Mouse (Mus musculus) CH12.LX (cell line): ENCODE data around the gene Angel2. TPM values are rescaled to one million over a fixed set of nuclear protein-coding genes. Genes with fewer than 3 reads are reported as not detected.

ENCODE experiments used
- DNase-seq: peaks from one replicate; pipeline ENCODE4 v3.0.0-alpha.2; 2013; ENCODE audit errors: extremely low read depth
- H3K27ac ChIP-seq: 2 replicates; pipeline ENCODE4 v1.5.1; 2012; ENCODE audit warnings: low read depth, mild to moderate bottlenecking, control low read depth, moderate library complexity; ENCODE audit not compliant: insufficient read depth
- H3K27me3 ChIP-seq: replicated peaks from 2 replicates; pipeline ENCODE3; 2012; ENCODE audit warnings: inconsistent platforms
- H3K36me3 ChIP-seq, 2 experiments: replicated peaks in 1 of 2; 2 replicates each; pipeline versions ENCODE3 to v1.6.1; 2012; ENCODE audit warnings: inconsistent platforms in 1 of 2, low read length in 1 of 2, mild to moderate bottlenecking in 1 of 2, mixed read lengths in 1 of 2, moderate library complexity in 1 of 2; ENCODE audit not compliant: control insufficient read depth in 1 of 2, insufficient read depth in 1 of 2
- H3K4me1 ChIP-seq, 2 experiments: 2 replicates each; pipeline ENCODE4 v1.6.1; 2012; ENCODE audit warnings: inconsistent platforms in 1 of 2, moderate library complexity in 1 of 2; ENCODE audit not compliant: insufficient read depth in 2 of 2, control insufficient read depth in 1 of 2
- H3K4me2 ChIP-seq: 2 replicates; pipeline ENCODE4 v1.6.1; 2012; ENCODE audit warnings: low read depth, mild to moderate bottlenecking, control low read depth; ENCODE audit not compliant: poor library complexity, insufficient read depth, severe bottlenecking
- H3K4me3 ChIP-seq, 3 experiments: fragments of 150-350 bp in 1 of 3; sonication (generic) in 1 of 3; replicated peaks in 1 of 3; 2 replicates each; pipeline versions ENCODE3 to v1.5.1; 2011 to 2012; ENCODE audit warnings: low read depth in 2 of 3, low read length in 2 of 3, mild to moderate bottlenecking in 2 of 3, moderate library complexity in 2 of 3, control low read depth in 1 of 3, improper control_type of control experiment in 1 of 3, inconsistent platforms in 1 of 3, mixed read lengths in 1 of 3; ENCODE audit not compliant: poor library complexity in 1 of 3
- H3K79me2 ChIP-seq: replicated peaks from 2 replicates; pipeline ENCODE4 v1.6.1; 2012; ENCODE audit warnings: mild to moderate bottlenecking, moderate library complexity; ENCODE audit not compliant: control insufficient read depth, poor library complexity, insufficient read depth, severe bottlenecking; ENCODE audit errors: extremely low read depth
- H3K9ac ChIP-seq: 2 replicates; pipeline ENCODE4 v1.6.1; 2012; ENCODE audit warnings: low read depth, mild to moderate bottlenecking, control low read depth, moderate library complexity; ENCODE audit not compliant: insufficient read depth
- H3K9me3 ChIP-seq: replicated peaks from 2 replicates; pipeline ENCODE3; 2012; ENCODE audit warnings: low read length, inconsistent platforms, mixed read lengths
- CHD1 ChIP-seq: IDR thresholded peaks from 2 replicates; pipeline ENCODE4 v1.6.1; 2012; ENCODE audit warnings: low read depth, low read length, improper control_type of control experiment, inconsistent platforms
- CHD2 ChIP-seq: IDR thresholded peaks from 2 replicates; pipeline ENCODE4 v1.6.1; 2011; ENCODE audit warnings: low read length, improper control_type of control experiment
- CTCF ChIP-seq, 2 experiments: IDR thresholded peaks in 1 of 2; conservative IDR thresholded peaks in 1 of 2; 2 replicates each; pipeline ENCODE4 v1.5.1; 2011 to 2012; ENCODE audit warnings: low read depth in 2 of 2, low read length in 2 of 2, improper control_type of control experiment in 1 of 2, inconsistent platforms in 1 of 2, mild to moderate bottlenecking in 1 of 2, moderate library complexity in 1 of 2
- HCFC1 ChIP-seq: IDR thresholded peaks from 2 replicates; pipeline ENCODE4 v1.6.1; 2012; ENCODE audit warnings: low read depth, mild to moderate bottlenecking, inconsistent platforms, low read length, improper control_type of control experiment
- IRF4 ChIP-seq: IDR thresholded peaks from 2 replicates; pipeline ENCODE4 v1.6.1; 2014; ENCODE audit warnings: low read depth, mild to moderate bottlenecking, inconsistent platforms, low read length, improper control_type of control experiment
- JUND ChIP-seq: conservative IDR thresholded peaks from 2 replicates; pipeline ENCODE4 v1.6.1; 2011; ENCODE audit warnings: low read depth, low read length, improper control_type of control experiment
- MAFK ChIP-seq: IDR thresholded peaks from 2 replicates; pipeline ENCODE4 v1.6.1; 2011; ENCODE audit warnings: low read length, improper control_type of control experiment; ENCODE audit not compliant: insufficient replicate concordance
- MAX ChIP-seq: IDR thresholded peaks from 2 replicates; pipeline ENCODE4 v1.6.1; 2011; ENCODE audit warnings: low read length, improper control_type of control experiment
- MAZ ChIP-seq: IDR thresholded peaks from 2 replicates; pipeline ENCODE4 v1.6.1; 2012; ENCODE audit warnings: low read depth, mild to moderate bottlenecking, inconsistent platforms, low read length, improper control_type of control experiment, moderate library complexity
- MXI1 ChIP-seq: IDR thresholded peaks from 2 replicates; pipeline ENCODE4 v1.6.1; 2011; ENCODE audit warnings: mild to moderate bottlenecking, low read depth, low read length, improper control_type of control experiment
- NELFE ChIP-seq: IDR thresholded peaks from 2 replicates; pipeline ENCODE4 v1.6.1; 2011; ENCODE audit warnings: low read depth, low read length, improper control_type of control experiment
- NRF1 ChIP-seq: IDR thresholded peaks from 2 replicates; pipeline ENCODE4 v1.6.1; 2014; ENCODE audit warnings: low read depth, mild to moderate bottlenecking, inconsistent platforms, low read length, improper control_type of control experiment, moderate library complexity
- PAX5 ChIP-seq: IDR thresholded peaks from 2 replicates; pipeline ENCODE4 v1.6.1; 2012; ENCODE audit warnings: low read length, inconsistent platforms, mixed read lengths
- RAD21 ChIP-seq: IDR thresholded peaks from 2 replicates; pipeline ENCODE4 v1.6.1; 2011; ENCODE audit warnings: low read depth, mild to moderate bottlenecking, low read length, improper control_type of control experiment, moderate library complexity
- SIN3A ChIP-seq: IDR thresholded peaks from 2 replicates; pipeline ENCODE4 v1.6.1; 2012; ENCODE audit warnings: low read length, improper control_type of control experiment, inconsistent platforms
- SMC3 ChIP-seq: IDR thresholded peaks from 2 replicates; pipeline ENCODE4 v1.6.1; 2011; ENCODE audit warnings: low read depth, low read length, improper control_type of control experiment
- TCF12 ChIP-seq: IDR thresholded peaks from 2 replicates; pipeline ENCODE4 v1.6.1; 2014; ENCODE audit warnings: low read depth, mild to moderate bottlenecking, inconsistent platforms, low read length, improper control_type of control experiment
- USF1 ChIP-seq: IDR thresholded peaks from 2 replicates; pipeline ENCODE4 v1.6.1; 2014; ENCODE audit warnings: low read depth, mild to moderate bottlenecking, inconsistent platforms, low read length, improper control_type of control experiment
- USF2 ChIP-seq: conservative IDR thresholded peaks from 2 replicates; pipeline ENCODE4 v1.6.1; 2011; ENCODE audit warnings: low read depth, low read length, improper control_type of control experiment
- ZMIZ1 ChIP-seq: IDR thresholded peaks from 2 replicates; pipeline ENCODE4 v1.6.1; 2012; ENCODE audit warnings: low read depth, mild to moderate bottlenecking, inconsistent platforms, low read length, improper control_type of control experiment
- ZNF384 ChIP-seq: IDR thresholded peaks from 2 replicates; pipeline ENCODE4 v1.6.1; 2012; ENCODE audit warnings: low read depth, low read length, improper control_type of control experiment, inconsistent platforms
- dilution Hi-C: fragments of 300-500 bp; cut with MboI; formaldehyde crosslinking; loops from 2 replicates; pipeline ENCODE4 v1.14.3; 2020; ENCODE audit warnings: low sequenced_read_pairs; ENCODE audit not compliant: extremely low pct_unique_long_range_greater_than_20kb, extremely low pct_ligation_motif_present
- in situ Hi-C: fragments of 300-500 bp; cut with MboI; formaldehyde crosslinking; loops from 3 replicates; pipeline ENCODE4 v1.14.3; 2019; ENCODE audit warnings: low sequenced_read_pairs, low pct_ligation_motif_present, low pct_unique_long_range_greater_than_20kb, mixed read lengths
- polyA plus RNA-seq: library from polyadenylated mRNA; unstranded; fragments of >175 nt; gene quantifications from 2 replicates; pipeline ENCODE4 v1.2.1, GENCODE M21; 2012; ENCODE audit warnings: low read depth; ENCODE audit not compliant: insufficient read length
- total RNA-seq, 2 experiments: library from RNA; depleted of rRNA; stranded (reverse); fragments of 300-350 nt in 1 of 2; fragments of >200 nt in 1 of 2; gene quantifications; 2 replicates each; pipeline ENCODE4 v1.2.3; 2012 to 2014

Angel2 gene
- total and polyA plus RNA-seq, 3 experiments, result 24.4 to 49.9 (median 34.8) TPM

DNA sequence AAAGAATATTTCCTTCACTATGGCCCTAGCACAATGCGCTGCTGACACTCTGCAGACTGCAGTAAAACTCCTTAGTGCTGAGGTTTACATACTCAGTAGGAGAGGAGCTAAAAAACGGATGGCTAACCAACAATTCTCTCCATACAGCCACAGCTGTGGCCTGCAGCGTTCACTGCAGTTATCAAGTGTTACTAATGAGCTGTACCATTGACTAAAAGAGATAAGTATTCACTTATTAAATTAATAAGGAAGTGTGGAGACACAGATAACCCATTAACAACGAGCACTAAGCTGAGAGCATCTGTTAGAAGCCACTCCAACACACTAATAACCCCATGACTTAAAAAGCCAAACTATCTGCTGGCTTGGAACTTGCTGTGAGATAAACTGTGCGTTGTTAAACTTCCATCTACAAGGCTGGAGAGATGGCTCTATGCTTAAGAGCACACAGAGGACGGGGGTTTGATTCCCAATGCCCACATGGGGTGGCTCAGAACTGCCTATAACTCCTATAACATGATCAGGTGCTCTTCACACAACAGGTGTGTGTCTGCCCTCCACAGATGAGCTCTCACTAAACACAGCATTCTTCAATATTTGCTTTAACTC, 31.2 kb upstream of the Angel2 start:
- Histone ChIP-seq H3K36me3 (peaks cover 15 to 75% of the 10 kb centered on the region in 2 experiments), H3K4me3 (no peak overlapping the region), H3K79me2 (no peaks in the 10 kb centered on the region), H3K4me1 (no peaks in the 10 kb centered on the region), H3K9ac (no peak overlapping the region), H3K27me3 (no peaks in the 10 kb centered on the region), H3K4me2 (no peak overlapping the region), H3K9me3 (no peaks in the 10 kb centered on the region), H3K27ac (no peak overlapping the region)
- dilution Hi-C loops (no loop called here), in situ Hi-C loops (no loop called here)
- no peak for TF ChIP-seq USF2
- TF ChIP-seq MAX, result no peak
- no peak for TF ChIP-seq CHD1
- TF ChIP-seq MAZ, result no peak
- no peak for TF ChIP-seq IRF4
- no peak for TF ChIP-seq SMC3
- TF ChIP-seq CTCF (conservative IDR thresholded peaks at IDR 0.05 in 1 of 2, IDR thresholded peaks at IDR 0.05 in 1 of 2; ENCODE audit: low read depth in 2 of 2, low read length in 2 of 2), result no peak
- TF ChIP-seq USF1, result no peak
- TF ChIP-seq SIN3A, result no peak
- no peak for TF ChIP-seq NELFE
- TF ChIP-seq ZMIZ1, result no peak
- no peak for TF ChIP-seq ZNF384
- TF ChIP-seq MXI1, result no peak
- no peak for TF ChIP-seq PAX5
- no peak for TF ChIP-seq RAD21
- no peak for TF ChIP-seq TCF12
- DNase-seq, result no peak

DNA sequence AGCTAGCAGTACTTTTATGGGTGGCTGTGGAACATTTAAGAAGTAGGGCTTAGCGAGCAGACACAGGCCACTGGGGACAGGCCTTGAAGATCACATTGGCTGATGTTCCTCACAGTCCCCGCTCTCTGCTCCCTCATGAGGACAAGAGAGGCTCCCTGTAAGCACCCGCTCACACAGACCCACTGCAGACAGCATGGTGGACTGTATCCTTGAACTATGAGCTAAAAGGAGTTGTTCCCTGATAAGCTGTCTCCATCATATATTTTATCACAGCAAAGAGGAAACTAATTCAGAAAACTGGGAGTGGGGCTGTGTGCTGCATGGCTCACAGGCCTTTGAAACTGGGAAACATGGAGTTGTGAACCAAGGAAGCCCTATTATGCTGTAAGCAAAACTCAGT, 26.7 kb upstream of the Angel2 start:
- Histone ChIP-seq H3K27ac (no peak overlapping the region), H3K27me3 (no peaks in the 10 kb centered on the region), H3K4me2 (no peak overlapping the region), H3K36me3 (peaks cover 19 to 65% of the 10 kb centered on the region in 2 experiments), H3K4me3 (no peak overlapping the region), H3K79me2 (no peaks in the 10 kb centered on the region), H3K4me1 (peaks cover 0 to 6% of the 10 kb centered on the region in 2 experiments; a peak in 1 of 4 replicates), H3K9ac (no peak overlapping the region), H3K9me3 (no peaks in the 10 kb centered on the region)
- TF ChIP-seq ZNF384 (no peak), HCFC1 (no peak), CHD1 (no peak), JUND (no peak), CHD2 (no peak), NRF1 (no peak), MXI1 (no peak), SMC3 (no peak), PAX5 (no peak), MAFK (no peak), IRF4 (no peak)
- in situ Hi-C loops (no loop called here), dilution Hi-C loops (no loop called here)
- DNase-seq, result no peak
